Mouse (Mus musculus): Measurements from ENCODE around the gene Gm10197.

The Gm10197 gene

DNA sequence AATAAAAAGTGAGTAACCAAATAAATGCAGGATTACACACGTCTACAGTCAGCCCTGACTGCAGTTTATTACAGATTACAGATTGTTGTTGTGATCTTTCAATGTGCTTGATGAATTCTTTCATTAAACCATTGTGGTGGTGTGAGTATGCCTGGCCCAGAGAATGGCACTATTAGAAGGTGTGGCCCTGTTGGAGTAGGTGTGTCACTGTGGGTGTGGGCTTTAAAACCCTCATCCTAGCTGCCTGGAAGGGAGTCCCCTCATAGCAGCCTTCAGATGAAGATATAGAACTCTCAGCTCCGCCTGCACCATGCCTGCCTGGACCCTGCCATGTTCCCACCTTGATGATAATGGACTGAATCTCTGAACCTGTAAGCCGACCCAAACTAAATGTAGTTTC lies 23.4 kb upstream of the Gm10197 start:
- in situ Hi-C loops (cut with MboI; ENCODE audit: unreplicated experiment in 2 of 2): loop anchor here (5.0 to 25.0 kb wide), 7 partner anchors 237 to 1920 kb away; partner anchors contain the start of genes Vti1a (in 1 of the 2) and Zdhhc6 (in 1 of the 2)

DNA sequence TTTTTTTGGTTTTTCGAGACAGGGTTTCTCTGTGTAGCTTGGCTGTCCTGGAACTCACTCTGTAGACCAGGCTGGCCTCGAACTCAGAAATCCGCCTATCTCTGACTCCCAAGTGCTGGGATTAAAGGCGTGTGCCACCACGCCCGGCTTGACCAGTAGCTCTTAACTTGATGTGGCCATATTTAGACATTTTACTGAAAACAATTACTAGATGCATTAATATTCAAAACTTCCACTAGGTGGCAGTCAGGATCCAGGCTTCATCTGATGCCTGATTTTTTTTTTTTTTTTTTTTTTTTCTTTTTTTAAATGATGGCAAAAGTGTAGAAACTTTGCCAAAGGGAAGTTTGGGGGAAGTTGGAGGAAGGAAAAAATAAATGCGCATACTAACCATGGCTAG lies 23.0 kb upstream of the Gm10197 start:
- in situ Hi-C loops (cut with MboI; ENCODE audit: unreplicated experiment in 2 of 2): loop anchor here (5.0 to 25.0 kb wide), 6 partner anchors 243 to 1920 kb away; partner anchors contain the start of genes Vti1a (in 1 of the 2) and Zdhhc6 (in 1 of the 2)

DNA sequence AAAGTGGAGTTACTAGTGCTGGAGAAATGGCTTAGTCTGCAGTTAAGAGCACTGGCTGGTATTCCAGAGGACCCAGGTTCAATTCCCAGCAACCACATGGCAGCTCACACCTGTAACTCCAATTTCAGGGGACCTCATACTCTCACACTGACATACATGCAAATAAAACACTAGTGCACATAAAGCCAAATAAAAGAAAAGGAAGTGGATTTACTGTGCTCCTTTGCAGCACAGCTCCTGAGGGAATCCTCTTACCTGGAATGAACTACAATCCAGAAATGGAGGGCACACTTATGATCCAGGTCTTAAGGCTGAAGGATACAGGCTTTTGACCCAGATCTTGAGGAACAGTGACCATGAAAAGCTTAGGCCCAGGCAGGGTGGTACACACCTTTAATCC lies 22.1 kb upstream of the Gm10197 start:
- in situ Hi-C loops (cut with MboI; ENCODE audit: unreplicated experiment in 2 of 2): loop anchor here (5.0 to 25.0 kb wide), 6 partner anchors 244 to 1921 kb away; partner anchors contain the start of genes Vti1a (in 1 of the 2) and Zdhhc6 (in 1 of the 2)

DNA sequence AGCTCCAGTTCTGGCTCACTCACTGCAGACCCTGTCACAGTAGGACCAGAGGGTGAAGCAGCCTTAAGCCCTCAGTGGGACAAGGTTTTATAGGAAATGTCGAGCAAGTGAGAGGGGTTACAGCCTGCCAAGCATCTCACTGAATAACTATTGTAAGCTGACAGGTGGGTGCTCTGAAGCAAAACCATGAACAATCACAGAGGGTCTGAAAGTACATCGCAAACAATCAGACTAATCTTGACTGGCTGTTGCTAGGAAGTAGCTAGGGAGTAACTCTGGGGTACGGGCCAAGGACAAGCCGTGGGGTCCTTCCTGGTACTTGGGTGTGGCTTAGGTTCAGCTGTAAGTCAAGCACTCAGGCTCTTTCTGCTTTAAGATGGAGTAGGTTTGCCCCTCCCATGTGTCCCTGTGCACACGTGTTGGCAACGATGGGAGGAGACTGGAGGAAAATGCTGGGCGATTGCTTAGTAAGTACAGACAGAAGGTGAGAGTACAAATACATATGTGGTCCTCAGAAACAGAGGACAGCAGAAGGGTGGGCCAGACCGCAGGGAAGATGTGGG lies 21.3 kb upstream of the Gm10197 start:
- in situ Hi-C loops (cut with MboI; ENCODE audit: unreplicated experiment in 2 of 2): loop anchor here (5.0 to 25.0 kb wide), 6 partner anchors 244 to 1922 kb away; partner anchors contain the start of genes Vti1a (in 1 of the 2) and Zdhhc6 (in 1 of the 2)

DNA sequence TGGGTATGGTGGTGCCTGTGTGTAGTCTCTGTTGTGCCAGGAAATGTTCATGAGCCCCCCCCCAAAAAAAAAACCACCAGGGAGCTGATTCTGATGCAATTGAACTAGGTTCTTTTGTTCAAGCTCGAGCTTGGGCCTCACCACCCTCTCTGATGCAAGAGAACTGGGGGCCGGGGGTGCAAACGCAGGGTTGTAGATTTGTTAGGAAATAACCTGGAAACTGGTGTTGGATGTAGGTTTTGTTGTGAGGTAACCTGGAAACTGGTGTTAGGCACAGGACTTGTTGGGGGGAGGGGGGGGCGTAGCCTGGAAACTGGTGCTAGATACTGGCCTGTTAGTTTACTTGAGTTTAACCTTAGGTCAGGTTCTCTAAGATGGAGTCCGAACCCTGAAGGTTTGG lies 20.2 kb upstream of the Gm10197 start:
- in situ Hi-C loops (cut with MboI; ENCODE audit: unreplicated experiment in 2 of 2): loop anchor here (5.0 to 25.0 kb wide), 6 partner anchors 246 to 1923 kb away; partner anchors contain the start of genes Vti1a (in 1 of the 2) and Zdhhc6 (in 1 of the 2)

DNA sequence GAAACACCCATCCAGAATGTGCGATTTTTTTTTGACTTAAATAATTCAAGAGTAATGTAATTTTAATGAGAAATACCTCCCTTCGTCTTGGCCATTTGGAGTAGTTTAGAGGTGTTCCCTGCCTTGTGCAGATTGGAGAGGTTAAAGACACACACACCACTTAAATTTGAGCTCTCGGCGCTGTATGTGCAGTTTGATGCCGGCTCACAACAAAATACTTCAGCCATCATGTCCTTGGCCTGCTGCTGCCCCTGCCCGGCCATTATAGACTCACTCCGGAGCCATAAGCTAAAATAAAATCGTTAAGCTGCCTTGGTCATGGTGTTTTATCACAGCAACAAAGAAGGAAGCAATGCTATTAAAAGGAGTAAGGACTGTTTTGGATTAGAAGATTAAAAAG lies 19.8 kb upstream of the Gm10197 start:
- in situ Hi-C loops (cut with MboI; ENCODE audit: unreplicated experiment in 2 of 2): loop anchor here (5.0 to 25.0 kb wide), 6 partner anchors 246 to 1923 kb away; partner anchors contain the start of genes Vti1a (in 1 of the 2) and Zdhhc6 (in 1 of the 2)

DNA sequence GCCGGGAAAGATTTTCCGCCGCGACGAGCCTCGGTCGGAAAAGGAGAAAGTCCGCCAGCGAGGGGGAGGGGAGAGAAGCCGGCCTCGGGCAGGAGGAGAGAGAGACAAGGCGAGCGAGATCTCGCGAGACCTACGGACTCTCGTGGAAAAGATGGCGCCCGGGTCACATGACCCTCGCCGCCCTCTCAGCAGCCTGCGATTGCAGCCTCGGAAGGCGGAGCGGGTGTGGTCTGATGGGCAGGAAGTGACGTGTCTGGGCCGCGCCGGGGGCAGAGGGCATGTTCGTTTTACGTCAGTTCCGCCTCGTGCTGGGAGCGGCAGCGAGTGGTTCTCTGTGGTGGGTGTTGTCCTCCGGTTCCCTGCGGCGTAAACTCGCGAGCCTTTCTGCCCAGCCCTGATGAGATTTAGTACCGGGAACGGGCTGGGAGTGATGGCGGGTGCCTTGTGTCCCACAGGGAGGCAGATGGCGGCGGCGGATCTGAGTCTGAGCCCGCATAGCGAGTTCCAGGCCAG lies 19.0 kb upstream of the Gm10197 start, which contains the start of gene Smndc1:
Gene Smndc1, minus strand, starts transcription at position 84 of the 513 bp plus-strand sequence.
- in situ Hi-C loops (cut with MboI; ENCODE audit: unreplicated experiment in 2 of 2): loop anchor here (5.0 to 25.0 kb wide), 6 partner anchors 247 to 1924 kb away; partner anchors contain the start of genes Vti1a (in 1 of the 2) and Zdhhc6 (in 1 of the 2)

DNA sequence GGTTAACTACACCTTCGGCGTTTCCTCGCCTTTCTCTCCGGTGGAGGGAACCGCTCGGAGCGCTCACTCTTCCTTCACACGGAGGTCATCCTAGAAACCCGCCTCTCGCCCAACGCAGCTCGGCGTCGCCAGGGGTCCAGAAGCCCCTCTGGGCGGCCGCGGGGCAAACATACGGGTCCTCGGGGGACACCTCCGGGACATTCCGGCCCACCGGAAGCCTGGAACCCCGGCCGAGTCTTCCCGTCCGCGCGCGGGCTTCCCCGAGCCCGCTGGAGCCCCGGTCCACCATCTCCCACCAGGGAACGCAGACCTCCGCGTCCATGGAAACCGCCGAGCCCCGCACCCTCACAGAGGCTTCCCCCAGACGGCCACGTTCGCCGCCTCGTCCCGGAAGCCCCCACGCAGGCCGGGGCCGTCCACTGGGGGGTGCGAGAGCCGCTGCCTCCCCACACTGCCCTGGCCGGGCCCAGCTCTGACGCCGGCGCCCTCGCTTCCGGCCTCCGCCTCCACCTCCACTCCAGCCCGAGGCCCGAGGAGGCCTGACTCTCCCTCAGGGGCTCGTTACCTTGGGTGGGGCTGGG lies 18.4 kb upstream of the Gm10197 start:
- in situ Hi-C loops (cut with MboI; ENCODE audit: unreplicated experiment in 2 of 2): loop anchor here (5.0 to 25.0 kb wide), 6 partner anchors 247 to 1925 kb away; partner anchors contain the start of genes Vti1a (in 1 of the 2) and Zdhhc6 (in 1 of the 2)

DNA sequence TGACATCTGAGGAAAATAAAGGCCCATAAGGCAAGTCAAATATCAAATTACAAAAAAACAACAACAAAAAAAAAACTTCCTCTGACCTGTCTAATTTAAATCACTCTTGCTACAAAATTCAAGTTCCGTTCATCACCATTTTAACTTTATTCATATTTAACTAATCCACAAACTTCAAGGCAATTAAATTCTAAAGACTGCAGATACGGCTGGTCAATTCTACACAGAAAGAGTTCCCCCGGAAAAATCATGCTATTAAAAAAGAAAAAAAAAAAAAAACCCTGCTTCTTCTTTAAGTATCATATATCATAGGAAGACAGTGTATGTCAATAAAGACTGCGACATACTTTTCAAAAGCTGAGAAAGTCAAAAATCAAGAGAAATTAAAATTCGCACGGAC lies 17.9 kb upstream of the Gm10197 start:
- in situ Hi-C loops (cut with MboI; ENCODE audit: unreplicated experiment in 2 of 2): loop anchor here (25.0 kb wide), 2 partner anchors 373 to 523 kb away; no protein-coding TSS in a partner anchor

DNA sequence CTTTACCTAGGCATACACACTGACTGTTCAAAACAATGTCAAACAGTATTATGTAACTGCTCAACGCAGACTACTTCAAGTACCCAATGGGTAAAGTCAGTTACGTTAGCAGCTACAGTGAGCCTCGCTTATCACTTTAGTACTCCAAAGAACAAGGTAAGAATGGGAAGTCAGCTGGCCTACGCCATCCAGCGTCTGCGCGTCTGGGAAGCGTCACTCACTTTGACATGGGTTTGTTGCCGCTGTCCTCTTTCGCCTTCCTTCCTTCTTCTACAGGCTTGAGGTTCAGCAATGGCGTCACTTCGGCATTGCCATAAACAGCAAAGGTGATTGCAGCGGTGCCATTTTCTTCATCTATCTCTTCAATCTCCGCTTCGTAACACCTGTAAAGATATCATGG lies 11.8 kb upstream of the Gm10197 start:
- in situ Hi-C loops (cut with MboI; ENCODE audit: unreplicated experiment in 2 of 2): loop anchor here (25.0 kb wide), 2 partner anchors 379 to 529 kb away; no protein-coding TSS in a partner anchor

DNA sequence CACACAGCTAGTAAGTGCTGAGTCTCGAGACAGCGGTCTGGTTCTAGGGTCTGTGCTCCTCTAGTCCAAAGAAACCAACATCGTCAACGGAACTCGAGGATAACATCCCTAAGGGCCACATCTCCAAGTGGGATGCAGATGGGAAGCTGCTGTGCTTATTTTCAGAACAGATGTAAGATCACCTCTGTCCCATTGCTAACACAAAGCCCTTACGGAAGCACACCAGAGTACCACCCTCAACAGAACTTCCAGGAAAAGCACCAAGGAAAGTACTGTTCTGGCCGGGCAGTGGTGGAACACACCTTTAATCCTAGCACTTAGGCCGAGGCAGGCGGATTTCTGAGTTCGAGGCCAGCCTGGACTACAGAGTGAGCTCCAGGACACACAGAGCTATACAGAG lies 6.9 kb upstream of the Gm10197 start:
- in situ Hi-C loops (cut with MboI; ENCODE audit: unreplicated experiment in 2 of 2): loop anchor here (25.0 kb wide), 2 partner anchors 384 to 534 kb away; no protein-coding TSS in a partner anchor

DNA sequence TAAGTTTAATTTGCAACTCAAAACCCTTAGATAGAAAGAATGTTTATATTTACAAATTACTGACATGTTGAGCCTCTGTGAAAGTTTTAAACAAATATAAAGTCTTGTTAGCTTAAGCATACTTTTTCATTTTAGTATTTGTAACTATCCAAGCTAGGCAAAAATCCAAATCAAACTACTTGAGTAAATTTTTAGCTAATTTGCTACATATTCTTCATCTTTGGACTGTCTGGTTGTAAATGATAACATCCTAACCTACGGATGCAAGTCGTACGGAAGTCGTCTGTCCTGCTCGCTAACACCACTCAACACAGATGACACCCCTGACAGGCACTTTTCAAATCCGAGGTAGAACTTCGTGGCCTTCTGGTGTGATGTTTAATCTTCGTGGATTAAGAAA lies 6.1 kb upstream of the Gm10197 start:
- in situ Hi-C loops (cut with MboI; ENCODE audit: unreplicated experiment in 2 of 2): loop anchor here (25.0 kb wide), 2 partner anchors 385 to 535 kb away; no protein-coding TSS in a partner anchor

DNA sequence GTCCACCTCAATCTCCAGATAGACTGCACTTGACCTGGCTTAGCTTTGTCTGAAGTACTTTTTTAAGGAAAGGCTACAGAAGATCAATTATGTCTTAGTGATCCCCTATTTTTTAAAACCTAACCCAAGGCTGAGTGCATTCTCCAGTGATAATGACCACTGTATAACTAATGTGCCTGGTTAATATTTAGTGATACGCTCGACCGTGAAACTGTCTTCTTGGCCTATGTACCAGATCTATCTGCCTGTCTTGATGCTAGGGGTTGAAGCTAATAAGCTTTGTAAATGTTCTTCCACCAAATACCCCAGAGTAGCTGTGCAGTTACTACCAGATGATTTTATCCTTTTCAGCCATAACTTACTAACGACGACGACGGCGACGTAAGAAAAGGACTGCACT lies 4.2 kb upstream of the Gm10197 start:
- in situ Hi-C loops (cut with MboI; ENCODE audit: unreplicated experiment in 2 of 2): loop anchor here (25.0 kb wide), 2 partner anchors 386 to 536 kb away; no protein-coding TSS in a partner anchor

DNA sequence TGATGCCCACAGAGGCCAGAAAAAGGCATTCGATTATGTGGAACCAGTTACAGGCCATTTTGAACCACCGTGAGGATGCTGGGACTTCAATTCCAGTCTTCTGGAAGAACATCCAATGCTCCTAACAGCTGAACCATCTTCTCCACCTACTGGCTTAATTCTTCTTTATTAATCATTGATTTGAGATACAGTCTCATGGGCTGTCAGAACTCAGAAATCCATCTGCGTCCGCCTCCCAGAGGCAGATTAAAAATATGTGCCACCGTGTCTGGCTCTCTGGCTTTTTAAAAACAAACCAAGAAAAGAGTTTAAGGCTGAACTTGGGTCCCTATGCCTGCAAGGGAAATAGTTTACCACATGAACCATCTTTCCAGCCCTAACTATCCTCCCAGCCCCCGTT lies 3.7 kb upstream of the Gm10197 start:
- in situ Hi-C loops (cut with MboI; ENCODE audit: unreplicated experiment in 2 of 2): loop anchor here (25.0 kb wide), 2 partner anchors 387 to 537 kb away; no protein-coding TSS in a partner anchor

DNA sequence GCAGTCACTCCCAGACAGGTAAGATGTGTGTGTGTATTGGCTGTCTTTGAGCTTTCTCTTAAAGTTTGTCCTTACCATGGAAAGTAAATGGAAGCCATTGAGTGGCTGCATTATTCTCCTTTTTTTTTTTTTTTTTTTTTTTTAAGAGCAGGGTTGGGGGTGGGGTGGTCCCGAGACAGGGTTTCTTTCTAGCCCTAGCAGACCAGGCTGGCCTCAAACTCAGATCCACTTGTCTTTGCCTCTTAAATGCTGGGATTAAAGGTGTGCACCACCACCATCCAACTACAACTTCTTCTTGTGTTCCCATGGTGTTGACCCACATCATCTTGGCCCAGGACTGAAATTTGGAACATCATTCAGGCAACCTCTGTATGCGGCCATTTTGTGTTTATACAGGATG lies 2.0 kb upstream of the Gm10197 start:
- in situ Hi-C loops (cut with MboI; ENCODE audit: unreplicated experiment in 2 of 2): no loop called here

DNA sequence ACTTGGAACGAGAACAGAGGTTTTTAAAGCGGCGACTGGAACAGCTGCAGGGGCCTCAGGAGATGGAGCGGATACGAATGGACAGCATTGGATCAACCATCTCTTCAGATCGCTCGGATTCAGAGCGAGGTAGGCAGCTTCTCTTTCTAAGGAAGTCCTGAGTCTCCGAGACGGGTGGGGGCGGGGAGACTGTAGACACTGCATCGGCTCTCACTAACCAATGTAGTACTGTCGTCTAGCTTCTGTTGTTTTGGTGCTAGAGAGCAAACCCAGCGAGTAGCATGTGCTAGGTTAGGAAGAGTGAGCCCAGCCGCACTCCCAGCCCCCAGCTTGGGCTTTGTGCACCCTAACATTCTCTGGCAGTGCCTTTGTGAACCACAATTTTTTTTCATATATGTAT lies 1.3 kb downstream of the Gm10197 start:
- in situ Hi-C loops (cut with MboI; ENCODE audit: unreplicated experiment in 2 of 2): no loop called here

DNA sequence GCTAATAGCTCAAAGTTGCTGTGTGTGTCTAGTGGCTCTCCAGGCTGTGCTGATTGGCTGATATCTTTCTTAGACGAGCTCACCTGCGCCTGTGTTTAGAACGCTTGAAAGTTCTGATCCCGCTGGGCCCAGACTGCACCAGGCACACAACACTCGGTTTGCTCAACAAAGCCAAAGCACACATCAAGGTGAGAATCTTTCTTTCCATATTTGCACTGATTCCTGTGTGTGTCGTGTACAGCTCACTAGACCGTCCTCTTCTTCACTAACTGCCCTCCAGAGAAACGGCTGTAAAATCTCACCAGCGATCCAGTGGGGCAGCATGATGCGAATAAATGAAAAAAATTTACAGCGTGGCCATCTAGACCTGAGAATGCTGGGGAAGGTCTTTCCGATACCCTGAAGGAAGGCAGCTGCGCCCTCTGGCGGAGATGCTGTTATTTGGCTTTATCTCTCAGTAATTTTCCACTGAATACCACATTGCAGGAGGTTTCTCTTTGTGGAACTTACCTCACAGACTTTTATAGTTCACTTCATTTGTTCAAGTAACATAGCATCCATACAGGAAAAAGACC lies 2.0 kb downstream of the Gm10197 start:
- in situ Hi-C loops (cut with MboI; ENCODE audit: unreplicated experiment in 2 of 2): no loop called here

DNA sequence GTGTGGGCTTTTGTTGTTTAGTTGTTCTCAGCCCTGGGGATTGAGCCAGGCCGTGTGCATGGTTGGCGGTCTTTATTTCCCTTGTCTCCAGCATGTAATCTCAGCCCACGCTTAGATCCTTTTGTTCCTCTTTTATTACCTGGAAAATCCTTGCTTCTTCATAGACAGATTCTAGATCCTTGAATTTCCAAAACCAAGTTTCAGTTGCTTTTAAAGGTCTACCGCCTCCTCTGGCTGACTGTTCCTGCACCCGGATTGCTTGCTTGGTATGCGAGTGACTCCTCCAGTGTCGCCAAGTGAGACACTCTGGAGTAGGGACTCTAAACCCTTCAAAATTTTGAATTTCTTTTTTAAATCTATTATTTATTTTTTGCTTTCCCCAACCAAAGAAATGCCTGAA lies 4.7 kb downstream of the Gm10197 start:
- in situ Hi-C loops (cut with MboI; ENCODE audit: unreplicated experiment in 2 of 2): no loop called here

DNA sequence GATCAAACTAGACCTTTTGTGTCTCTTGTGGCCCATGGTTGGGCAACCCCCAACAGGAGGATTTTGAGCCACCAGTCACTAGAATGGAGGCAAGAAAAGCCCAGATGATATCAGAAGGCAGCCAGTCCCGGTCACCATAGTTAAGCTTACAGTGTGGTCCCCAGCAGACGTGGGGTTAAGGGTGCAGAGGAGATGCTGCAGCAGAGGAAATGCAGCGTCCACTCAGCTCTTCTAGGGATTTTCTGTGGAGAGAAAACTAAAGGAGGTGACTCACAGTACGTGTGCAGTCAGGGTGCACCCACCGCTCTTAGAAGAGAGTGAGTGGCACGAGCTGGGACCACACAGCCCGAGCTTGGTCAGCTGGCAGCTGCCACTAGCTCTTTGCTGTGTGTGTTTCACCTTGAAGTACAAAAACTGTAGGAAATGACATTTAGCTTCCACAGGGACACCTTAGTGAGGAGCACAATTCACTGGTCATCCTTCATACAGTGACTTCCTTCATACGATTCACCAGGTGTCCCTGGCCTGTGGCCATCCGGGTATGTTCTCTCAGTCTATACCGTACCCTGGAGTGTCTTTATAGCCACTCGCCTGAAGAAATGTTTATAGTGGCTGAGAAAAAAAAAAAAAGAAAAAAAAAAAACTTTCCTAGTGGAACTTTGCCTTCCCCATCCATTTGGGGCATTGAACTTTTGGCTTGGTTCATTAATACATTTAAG lies 5.3 kb downstream of the Gm10197 start:
- in situ Hi-C loops (cut with MboI; ENCODE audit: unreplicated experiment in 2 of 2): no loop called here

DNA sequence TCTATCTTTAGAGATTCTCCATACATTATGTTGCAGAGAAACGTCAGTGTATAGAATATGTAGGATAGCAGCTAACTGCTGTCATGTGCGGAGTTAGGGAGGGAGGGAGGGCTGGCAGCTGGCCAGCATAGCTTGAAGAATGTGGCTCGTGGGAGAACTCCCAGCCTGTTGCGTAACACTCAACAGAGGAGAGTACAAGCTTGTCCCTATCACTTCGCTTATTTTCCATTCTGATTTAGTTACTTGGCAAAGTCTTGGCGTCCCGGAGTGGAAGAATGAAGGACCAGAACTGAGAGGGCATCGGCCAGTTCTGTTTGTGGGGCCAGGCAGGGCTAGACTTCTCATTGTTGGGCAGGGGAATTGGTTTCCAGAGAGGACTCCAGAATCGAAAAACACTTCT lies 6.6 kb downstream of the Gm10197 start:
- in situ Hi-C loops (cut with MboI; ENCODE audit: unreplicated experiment in 2 of 2): loop anchor here (5.0 kb wide), 1 partner anchor 118 kb away; no protein-coding TSS in a partner anchor
